Mouse (Mus musculus) kidney, postnatal 25 days (tissue): Measurements from ENCODE around the gene Med9.

Experiments
- DNase-seq, 2 experiments: peaks; one replicate each; pipeline ENCODE4 v3.0.0; 2021; ENCODE audit warnings: mixed read lengths in 2 of 2

The Med9 gene

GRCm38 (mm10) chr11:60003811-60004210, 55.8 kb downstream of the Med9 start:
- DNase-seq: no peak

- no peak for DNase-seq
These were observed 56.7 kb downstream of the Med9 start for GRCm38 (mm10) chr11:60004716-60005115.

GRCm38 (mm10) chr11:60005866-60006265, 57.9 kb downstream of the Med9 start:
- no peak for DNase-seq

- no peak for DNase-seq
These were observed 61.4 kb downstream of the Med9 start for GRCm38 (mm10) chr11:60009451-60009850.

- no peak for DNase-seq
These were observed 63.5 kb downstream of the Med9 start for GRCm38 (mm10) chr11:60011516-60011915.
